Mouse (Mus musculus) heart, postnatal 0 days (tissue): ENCODE data around the gene Nsmce4a.

Experiments
- CTCF ChIP-seq: IDR thresholded peaks from 2 replicates; pipeline ENCODE4 v1.5.1; 2016; ENCODE audit warnings: antibody characterized with exemption, control low read depth, low read depth
- EP300 ChIP-seq: IDR thresholded peaks from 2 replicates; pipeline ENCODE4 v1.6.1; 2016; ENCODE audit warnings: antibody characterized with exemption, low read depth

GRCm38 (mm10) chr7:130501499-130501898 is 71.4 kb downstream of the Nsmce4a start:
- TF ChIP-seq CTCF = no peak
- no peak for TF ChIP-seq EP300
